Mouse (Mus musculus): Measurements from ENCODE around the gene Pzp.

Gene Pzp

DNA sequence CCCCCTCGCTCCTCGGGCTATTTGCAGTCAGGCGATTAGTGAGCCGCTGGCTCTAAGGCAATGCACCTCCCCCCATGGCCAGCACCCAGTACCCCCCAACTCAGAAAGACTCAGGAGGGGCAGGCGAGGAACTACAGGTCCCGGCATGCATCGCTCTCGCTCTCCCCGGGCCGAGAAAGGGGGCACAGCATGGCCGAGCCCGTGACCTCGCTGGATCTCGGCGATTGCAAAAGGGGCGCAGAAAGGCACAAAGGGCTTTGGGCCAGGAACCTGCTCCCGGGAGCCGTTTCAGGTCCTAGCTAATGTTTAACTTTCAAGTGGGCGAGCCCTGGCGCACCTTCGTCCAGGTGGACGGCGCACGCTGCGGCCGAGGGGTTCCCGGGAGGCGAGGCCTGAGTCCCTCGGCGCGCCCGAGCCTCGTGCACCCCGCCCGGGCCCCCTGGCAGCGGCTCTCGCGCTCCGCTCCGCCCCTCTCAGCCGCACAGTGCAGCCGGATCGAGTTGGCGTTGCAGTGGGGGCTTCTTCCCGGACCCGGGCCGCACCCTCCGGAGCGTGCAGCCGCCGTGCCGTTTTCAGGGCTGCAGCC lies 88.7 kb downstream of the Pzp start:
- Histone ChIP-seq H3K36me3 (ENCODE audit: insufficient read depth, low read length) (peaks cover 48% of the 10 kb centered on the region), H3K4me1 (replicated peaks; ENCODE audit: low read depth, low read length) (peaks cover 69% of the 10 kb centered on the region), H3K27me3 (ENCODE audit: insufficient read depth, low read length) (no peaks in the 10 kb centered on the region), H3K4me3 (replicated peaks; ENCODE audit: low read length) (peak overlapping the region; percentile 99), H3K9me3 (ENCODE audit: low read length) (no peaks in the 10 kb centered on the region)
- TF ChIP-seq CTCF (conservative IDR thresholded peaks at IDR 0.05; ENCODE audit: low read length): no peak
- no peak for TF ChIP-seq NANOG (IDR thresholded peaks at IDR 0.05; ENCODE audit: borderline replicate concordance, low read length)
- no peak for TF ChIP-seq POU5F1 (IDR thresholded peaks at IDR 0.05; ENCODE audit: borderline replicate concordance, low read length)

DNA sequence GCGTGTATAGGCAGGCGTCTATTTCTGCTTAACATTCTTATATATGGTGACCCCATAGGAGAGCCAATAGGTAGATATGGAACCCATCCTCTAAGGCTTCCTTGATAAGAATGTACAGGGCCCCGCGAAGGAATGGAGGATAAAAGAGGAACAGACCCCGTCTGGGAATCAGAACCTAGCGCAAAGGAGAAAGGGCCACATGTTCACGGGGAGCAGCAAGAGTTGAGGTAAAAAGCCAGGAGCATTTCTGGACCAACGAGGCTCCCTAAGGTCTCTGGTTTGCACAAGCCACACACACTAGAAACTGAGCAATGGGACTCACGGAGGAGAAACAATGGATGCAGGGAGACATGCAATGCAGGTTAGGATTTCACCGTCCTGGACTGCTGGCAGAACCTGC lies 89.2 kb downstream of the Pzp start:
- peaks cover 53% of the 10 kb centered on the region for H3K36me3 ChIP-seq (ENCODE audit: insufficient read depth, low read length)
- H3K4me1 ChIP-seq (replicated peaks; ENCODE audit: low read depth, low read length): peaks cover 70% of the 10 kb centered on the region
- no peaks in the 10 kb centered on the region for H3K27me3 ChIP-seq (ENCODE audit: insufficient read depth, low read length)
- H3K9me3 ChIP-seq (ENCODE audit: low read length): no peaks in the 10 kb centered on the region
- TF ChIP-seq POU5F1 (IDR thresholded peaks at IDR 0.05; ENCODE audit: borderline replicate concordance, low read length) (no peak), CTCF (conservative IDR thresholded peaks at IDR 0.05; ENCODE audit: low read length) (no peak), NANOG (IDR thresholded peaks at IDR 0.05; ENCODE audit: borderline replicate concordance, low read length) (no peak)
- peak overlapping the region; percentile 99 for H3K4me3 ChIP-seq (replicated peaks; ENCODE audit: low read length)

DNA sequence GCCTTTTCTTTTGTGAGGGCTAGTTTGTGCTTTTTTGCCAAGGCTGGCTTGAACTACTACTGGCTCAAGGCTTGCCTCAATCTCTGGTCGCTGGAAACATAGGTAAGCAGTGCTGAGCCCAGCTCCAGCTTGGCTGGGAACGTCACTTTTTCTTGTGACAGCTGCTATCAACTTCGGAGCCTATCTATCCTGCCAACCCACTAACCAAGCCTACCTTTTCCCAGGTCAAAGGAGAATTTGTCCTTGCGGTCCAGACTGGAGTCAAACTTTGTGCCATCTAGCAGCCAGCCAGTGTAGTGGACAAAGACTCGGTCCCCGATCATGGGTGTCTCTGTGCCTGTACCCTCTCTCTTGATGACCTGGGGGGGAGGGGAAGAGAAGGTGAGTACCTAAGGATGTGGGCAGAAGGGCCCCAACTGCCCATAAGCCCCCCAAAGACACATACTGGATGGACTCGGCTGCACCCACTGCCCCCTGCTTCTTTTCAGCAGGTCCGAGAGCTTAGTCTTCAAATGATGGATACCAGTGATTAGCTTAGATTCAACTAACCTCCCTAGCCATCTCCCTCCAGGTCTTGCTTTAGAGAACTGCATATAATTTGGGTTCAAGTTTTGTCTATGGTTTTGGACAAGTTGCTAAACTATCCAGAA lies 90.0 kb downstream of the Pzp start:
- no peak for TF ChIP-seq CTCF (conservative IDR thresholded peaks at IDR 0.05; ENCODE audit: low read length)
- TF ChIP-seq POU5F1 (IDR thresholded peaks at IDR 0.05; ENCODE audit: borderline replicate concordance, low read length): no peak
- TF ChIP-seq NANOG (IDR thresholded peaks at IDR 0.05; ENCODE audit: borderline replicate concordance, low read length): no peak
- Histone ChIP-seq H3K27me3 (ENCODE audit: insufficient read depth, low read length) (no peaks in the 10 kb centered on the region), H3K9me3 (ENCODE audit: low read length) (no peaks in the 10 kb centered on the region), H3K4me1 (replicated peaks; ENCODE audit: low read depth, low read length) (peaks cover 72% of the 10 kb centered on the region), H3K4me3 (replicated peaks; ENCODE audit: low read length) (peak overlapping the region; percentile 99), H3K36me3 (ENCODE audit: insufficient read depth, low read length) (peaks cover 61% of the 10 kb centered on the region)

DNA sequence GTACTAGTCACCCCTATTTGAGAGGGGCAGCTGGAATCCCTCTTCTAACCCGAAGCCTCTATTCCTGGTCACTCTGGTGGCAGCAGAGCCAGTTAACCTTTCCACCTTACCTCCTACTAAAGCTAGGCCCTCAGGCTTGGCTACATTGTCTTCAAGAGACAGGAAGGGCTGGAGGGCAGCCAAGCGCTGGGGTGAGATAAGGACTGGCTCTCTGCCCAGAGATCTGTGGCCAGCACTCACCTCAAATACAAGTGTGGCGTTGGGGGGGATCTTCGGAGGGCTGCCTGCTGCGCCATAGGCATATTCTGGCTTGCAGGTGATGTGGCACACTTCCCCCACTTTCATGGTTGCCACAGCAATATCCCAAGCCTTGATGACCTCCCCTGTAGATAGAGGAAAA lies 91.0 kb downstream of the Pzp start:
- no peaks in the 10 kb centered on the region for H3K9me3 ChIP-seq (ENCODE audit: low read length)
- H3K4me3 ChIP-seq (replicated peaks; ENCODE audit: low read length): peak overlapping the region; percentile 99

More for the DNA sequence above, 91.0 kb downstream of the Pzp start:
- peaks cover 82% of the 10 kb centered on the region for H3K4me1 ChIP-seq (replicated peaks; ENCODE audit: low read depth, low read length)
- TF ChIP-seq CTCF (conservative IDR thresholded peaks at IDR 0.05; ENCODE audit: low read length) (no peak), NANOG (IDR thresholded peaks at IDR 0.05; ENCODE audit: borderline replicate concordance, low read length) (no peak), POU5F1 (IDR thresholded peaks at IDR 0.05; ENCODE audit: borderline replicate concordance, low read length) (no peak)
- H3K27me3 ChIP-seq (ENCODE audit: insufficient read depth, low read length): no peaks in the 10 kb centered on the region
- H3K36me3 ChIP-seq (ENCODE audit: insufficient read depth, low read length): peaks cover 71% of the 10 kb centered on the region
